13 mouse cellular contexts compared by ENCODE assay signal in the genomic region with DNA sequence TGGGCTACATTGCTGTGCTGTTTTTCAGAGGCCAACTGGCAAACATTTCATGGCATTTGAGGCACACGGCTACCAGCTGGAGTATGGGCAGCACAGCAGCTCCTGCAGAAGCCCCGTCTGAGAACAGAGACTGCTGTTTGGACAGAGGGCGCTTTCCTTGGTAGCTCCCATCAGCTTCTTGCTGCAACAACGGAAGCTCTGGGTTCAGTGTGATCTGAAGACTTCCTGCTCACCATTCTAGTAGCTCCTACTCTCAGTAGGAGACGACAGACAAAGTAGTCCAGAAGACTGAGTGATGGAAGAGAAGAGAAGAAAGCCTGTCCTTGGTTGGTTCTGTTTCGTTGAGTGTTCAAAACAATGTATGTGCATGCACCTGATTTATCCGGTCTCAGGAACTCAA. TPM values are rescaled to one million over a fixed set of nuclear protein-coding genes. Genes with fewer than 3 reads are reported as not detected.
DNase-seq lines count a peak whose midpoint lies in the region; ATAC-seq and TF ChIP-seq lines count a peak whose summit lies in the region.
"Had no signal": no experiment of that assay in that cellular context is flagged by ENCODE, and none has a peak within 500 bp of the region (broad histone marks: within the 10 kb centered on the region; RNA-seq: fewer than 3 reads in every experiment).

No protein-coding gene starts in this region.

- no peak for TF ChIP-seq CTCF in hindbrain, postnatal 0 days (IDR thresholded peaks at IDR 0.05; ENCODE audit: low read depth)

- no peak overlapping the region for H3K4me2 ChIP-seq in liver, embryonic 15.5 days
- no peak overlapping the region for H3K4me2 ChIP-seq in hindbrain, postnatal 0 days (ENCODE audit: low read depth, low read length)
- H3K4me2 ChIP-seq: hindbrain, embryonic 13.5 days; kidney, embryonic 15.5 days; neural tube, embryonic 12.5 days had no signal

- no peak for ATAC-seq in liver, embryonic 15.5 days (ENCODE audit: insufficient read depth)
- ATAC-seq in hindbrain, postnatal 0 days: no peak

- intact Hi-C loops in heart, postnatal 10 days (cut with DNase I): no loop called here

- H3K9ac ChIP-seq in liver, embryonic 15.5 days: no peak overlapping the region
- no peak overlapping the region for H3K9ac ChIP-seq in hindbrain, postnatal 0 days (replicated peaks; ENCODE audit: low read length)
- H3K9ac ChIP-seq: hindbrain, embryonic 13.5 days; kidney, embryonic 15.5 days; neural tube, embryonic 12.5 days had no signal

- 24% methylated on average over 7 of the region's 7 CpGs for WGBS in liver, embryonic 15.5 days (ENCODE audit: insufficient replicate concordance)
- WGBS in midbrain, embryonic 10.5 days: 87% methylated on average over 7 of the region's 7 CpGs
- 83% methylated on average over 7 of the region's 7 CpGs for whole genome bisulfite sequencing in hindbrain, postnatal 0 days

- peaks cover 35% of the 10 kb centered on the region for H3K36me3 ChIP-seq in liver, embryonic 15.5 days (replicated peaks)
- peaks cover 59% of the 10 kb centered on the region for H3K36me3 ChIP-seq in midbrain, embryonic 10.5 days
- peaks cover 40% of the 10 kb centered on the region; the same call in 1 of the 2 replicates for H3K36me3 ChIP-seq in hindbrain, postnatal 0 days (ENCODE audit: insufficient read depth, low read length)

- peaks cover 32% of the 10 kb centered on the region for H3K4me1 ChIP-seq in liver, embryonic 15.5 days (replicated peaks)
- H3K4me1 ChIP-seq in midbrain, embryonic 10.5 days: no peaks in the 10 kb centered on the region
- H3K4me1 ChIP-seq in hindbrain, postnatal 0 days (ENCODE audit: insufficient read depth, low read length): no peaks in the 10 kb centered on the region
- H3K4me1 ChIP-seq: megakaryocyte, embryonic 14.5 days; neural tube, embryonic 12.5 days had no signal

- DNase-seq in heart, adult 11 months: peak; percentile 87
- DNase-seq in heart, postnatal 10 days: no peak
- DNase-seq in thymus, postnatal 14 days: peak; percentile 19
- DNase-seq in thymus, postnatal 4 days: no peak
- DNase-seq in midbrain, embryonic 10.5 days (ENCODE audit: low spot score): no peak
- DNase-seq in layer of hippocampus, adult 8-10 months (ENCODE audit: low spot score in 2 of 2): no peak
- no peak for DNase-seq in hindbrain, postnatal 0 days (ENCODE audit: low spot score)
- DNase-seq: right cerebral cortex, adult 18-20 months had no signal

- no peaks in the 10 kb centered on the region for H3K27me3 ChIP-seq in liver, embryonic 15.5 days
- no peaks in the 10 kb centered on the region for H3K27me3 ChIP-seq in midbrain, embryonic 10.5 days (ENCODE audit: low read depth, poor library complexity, severe bottlenecking)
- H3K27me3 ChIP-seq in hindbrain, postnatal 0 days (ENCODE audit: insufficient read depth, low read length): no peaks in the 10 kb centered on the region
- H3K27me3 ChIP-seq: hindbrain, embryonic 13.5 days; kidney, embryonic 15.5 days; neural tube, embryonic 12.5 days had no signal

- no peak overlapping the region for H3K4me3 ChIP-seq in liver, embryonic 15.5 days (replicated peaks)
- H3K4me3 ChIP-seq in midbrain, embryonic 10.5 days: no peak overlapping the region
- no peak overlapping the region for H3K4me3 ChIP-seq in hindbrain, postnatal 0 days (ENCODE audit: low read length)
- H3K4me3 ChIP-seq: hindbrain, embryonic 13.5 days; kidney, embryonic 15.5 days; megakaryocyte, embryonic 14.5 days; neural tube, embryonic 12.5 days had no signal

- peak overlapping the region; percentile 59 for H3K27ac ChIP-seq in liver, embryonic 15.5 days (replicated peaks)
- H3K27ac ChIP-seq in midbrain, embryonic 10.5 days (replicated peaks): no peak overlapping the region
- no peak overlapping the region for H3K27ac ChIP-seq in hindbrain, postnatal 0 days
- H3K27ac ChIP-seq: hindbrain, embryonic 13.5 days; kidney, embryonic 15.5 days; neural tube, embryonic 12.5 days had no signal

- H3K9me3 ChIP-seq in liver, embryonic 15.5 days (replicated peaks): no peaks in the 10 kb centered on the region
- H3K9me3 ChIP-seq in midbrain, embryonic 10.5 days (replicated peaks): no peaks in the 10 kb centered on the region
- no peaks in the 10 kb centered on the region for H3K9me3 ChIP-seq in hindbrain, postnatal 0 days (ENCODE audit: low read length)
- H3K9me3 ChIP-seq: hindbrain, embryonic 13.5 days; kidney, embryonic 15.5 days; megakaryocyte, embryonic 14.5 days; neural tube, embryonic 12.5 days had no signal

RNA-seq across cellular contexts. Expression of a gene that starts 42.9 kb away (rescaled TPM):
- total RNA-seq in heart, postnatal 10 days (2021): 10 to 100 TPM; 80.1 to 96.8 TPM
- polyA plus RNA-seq in liver, embryonic 15.5 days (2015; fragmentation: Nextera tagmentation; extraction: Ambion mirVana): 21.1 and 22.2 TPM in 2 replicates
- polyA plus RNA-seq in midbrain, embryonic 10.5 days (2016; fragmentation: Nextera tagmentation; extraction: Ambion mirVana): 52.5 and 52.7 TPM in 2 replicates
- 100 to 1,000 TPM; 193 to 215 (median 201) TPM for total RNA-seq in layer of hippocampus, adult 8-10 months (2022)
- 155 and 157 TPM in 2 replicates for total RNA-seq in hindbrain, postnatal 0 days (2014; rRNA removed)
- 108 and 115 TPM in 2 replicates for polyA plus RNA-seq in hindbrain, postnatal 0 days (2015; fragmentation: Nextera tagmentation; extraction: Ambion mirVana)

Comparison
In these comparisons a context has a peak if more than half of its experiments do, and no peak if none do; other contexts are left out.
1. DNase-seq: peak in heart, adult 11 months (single experiment) and thymus, postnatal 14 days (single experiment); none in heart, postnatal 10 days (0 of 2), thymus, postnatal 4 days (single experiment), midbrain, embryonic 10.5 days (single experiment), layer of hippocampus, adult 8-10 months (0 of 2) and hindbrain, postnatal 0 days (single experiment).